Mouse (Mus musculus): ENCODE data around the gene Cfc1. TPM values are rescaled to one million over a fixed set of nuclear protein-coding genes. Genes with fewer than 3 reads are reported as not detected.

Cfc1 gene
- polyA plus RNA-seq, 1 experiment, result not detected

GRCm38 (mm10) chr1:34584736-34585135 lies 49.3 kb downstream of the Cfc1 start:
- TF ChIP-seq GATA1 (IDR thresholded peaks at IDR 0.05; ENCODE audit: low read length), result no peak

GRCm38 (mm10) chr1:34587298-34588096 lies 52.0 kb downstream of the Cfc1 start:
- TF ChIP-seq GATA1 (IDR thresholded peaks at IDR 0.05; ENCODE audit: low read length), result no peak

Other genes starting within 250 kb of the Cfc1 start
- gene Ccdc115, start 96.0 kb upstream of the Cfc1 start, polyA plus RNA-seq (2012), result 42.9 and 60.3 TPM in 2 replicates
- 53.1 and 81.7 TPM in 2 replicates for gene Imp4, start 95.8 kb upstream of the Cfc1 start, polyA plus RNA-seq (2012)
- gene Ptpn18, start 75.9 kb upstream of the Cfc1 start, polyA plus RNA-seq (2012), result 62.4 and 70.6 TPM in 2 replicates
- gene Prss39, start 37.2 kb upstream of the Cfc1 start, polyA plus RNA-seq (2012), result not detected in 2 replicates
- not detected in 2 replicates for gene Prss40, start 25.3 kb downstream of the Cfc1 start, polyA plus RNA-seq (2012)
- gene Amer3, start 44.0 kb downstream of the Cfc1 start, polyA plus RNA-seq (2012), result not detected in 2 replicates